In genomic region chr3:31573849-31574248, GRCm38 (mm10) we compare ENCODE assay signal across 19 mouse cellular contexts.
DNase-seq lines count a peak whose midpoint lies in the region; ATAC-seq and TF ChIP-seq lines count a peak whose summit lies in the region.
"Had no signal": no experiment of that assay in that cellular context is flagged by ENCODE, and none has a peak within 500 bp of the region (broad histone marks: within the 10 kb centered on the region; RNA-seq: fewer than 3 reads in every experiment).

No protein-coding gene starts in this region.

- H3K27me3 ChIP-seq in Patski = no peaks in the 10 kb centered on the region
- H3K27me3 ChIP-seq: CH12.LX had no signal

- POLR2A ChIA-PET in Patski (lab: Charles Lee) = no interaction called here

- DNase-seq in Patski (ENCODE audit: low read depth, low spot score) (peak; percentile 59), ZHBTc4 (ENCODE audit: low read depth, low spot score) (peak; percentile 37)
- DNase-seq in spleen, postnatal 14 days (ENCODE audit: low spot score in 2 of 2) = no peak
- no peak for DNase-seq in urinary bladder, adult 18-20 months (ENCODE audit: low spot score in 2 of 2)
- DNase-seq: adrenal gland, adult 2 months; adrenal gland, adult 8-10 months; adrenal gland, postnatal 10 days; adrenal gland, postnatal 14 days; adrenal gland, postnatal 25 days; adrenal gland, postnatal 36 days; B cell, adult 2 months; cerebellum, adult 11 months; cerebellum, adult 11-12 months; cerebellum, adult 18-20 months; cerebellum, adult 2 months; cerebellum, adult 8-10 months had no signal

- TF ChIP-seq CTCF in Patski (IDR thresholded peaks at IDR 0.05) = no peak

- peak; percentile 69 for ATAC-seq in Patski
- ATAC-seq: activated CD4-positive, CD25-positive, alpha-beta regulatory T cell, adult 4 months; CD4-positive, CD25-positive, alpha-beta regulatory T cell, adult 4 months had no signal

- CTCF ChIA-PET in Patski (lab: Charles Lee) = no interaction called here

- in situ Hi-C loops in Patski (cut with MboI; ENCODE audit: low pct_unique_long_range_greater_than_20kb) = loop anchor here (5.0 kb wide), 1 partner anchor 72 kb away; no protein-coding TSS in a partner anchor

Comparison
In these comparisons a context has a peak if more than half of its experiments do, and no peak if none do; other contexts are left out.
1. DNase-seq: peak in Patski (single experiment) and ZHBTc4 (single experiment); none in spleen, postnatal 14 days (0 of 2) and urinary bladder, adult 18-20 months (0 of 2).